Mouse (Mus musculus): ENCODE measurements around the gene Gm17651. TPM values are rescaled to one million over a fixed set of nuclear protein-coding genes. Genes with fewer than 3 reads are reported as not detected.

The Gm17651 gene
- polyA plus RNA-seq (2012; rRNA removed), result not detected in 2 replicates

DNA sequence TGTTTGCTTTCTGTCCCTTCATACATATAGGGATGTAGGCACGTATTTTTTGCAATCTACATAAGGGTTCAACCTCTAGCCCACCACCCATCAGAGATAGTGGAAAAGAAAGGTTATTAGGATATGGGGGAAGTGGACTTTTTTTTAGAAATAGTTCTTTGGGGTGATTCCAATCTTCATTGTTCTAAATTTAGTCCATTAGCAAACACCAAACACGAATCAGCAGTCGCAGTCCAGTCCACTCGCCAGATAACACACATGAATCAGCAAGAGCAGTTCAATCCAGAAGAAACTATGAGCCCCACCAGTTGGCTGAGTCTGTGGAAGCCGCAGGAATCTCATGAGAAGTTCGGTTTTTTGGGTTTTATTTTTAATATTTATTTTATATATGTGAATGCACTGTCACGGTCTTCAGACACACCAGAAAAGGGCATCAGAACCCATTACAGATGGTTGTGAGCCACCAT is at the start of gene Gm17651:
TSS of gene Gm17651 (minus strand) at position 51 of the 467 bp plus-strand sequence.

DNA sequence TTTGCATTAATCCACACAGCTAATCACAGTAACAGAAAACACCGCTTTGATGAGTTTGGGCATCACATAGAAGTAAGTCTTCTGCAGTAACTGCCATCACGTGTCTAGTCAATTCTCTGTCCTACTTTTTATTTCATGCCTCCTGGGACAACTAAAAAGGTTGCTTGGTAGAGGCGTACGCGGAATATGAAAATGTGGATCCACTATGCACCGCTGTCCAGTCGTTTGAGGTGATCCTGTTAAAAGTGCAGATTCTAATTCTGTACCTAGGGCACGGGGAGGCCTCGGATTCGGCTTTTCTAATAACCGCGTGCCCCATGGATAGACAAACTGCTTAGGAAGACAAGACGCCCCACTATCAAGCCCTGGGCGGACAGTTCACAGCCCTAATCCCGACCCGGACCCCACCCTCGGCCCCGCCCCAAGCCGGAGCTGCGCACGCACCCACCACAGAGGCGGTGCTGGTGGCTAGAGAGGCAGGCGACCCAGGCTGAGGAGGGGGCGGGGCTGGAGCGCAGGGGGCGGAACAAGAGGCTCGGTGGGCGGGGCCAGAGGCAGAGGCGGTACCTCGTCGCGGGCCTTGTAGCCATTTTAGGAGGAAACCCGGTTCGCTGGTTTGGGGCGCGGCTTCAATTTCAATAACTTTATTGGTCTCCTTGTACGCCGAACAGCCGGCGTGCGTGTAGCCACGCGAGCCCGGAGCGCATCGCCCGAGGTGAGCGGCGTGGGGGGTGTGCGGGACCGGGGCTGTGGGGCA is 16.7 kb downstream of the Gm17651 start, which contains the start of gene Prkab2:
TSS of gene Prkab2 (plus strand) at position 539 of the 757 bp plus-strand sequence.

DNA sequence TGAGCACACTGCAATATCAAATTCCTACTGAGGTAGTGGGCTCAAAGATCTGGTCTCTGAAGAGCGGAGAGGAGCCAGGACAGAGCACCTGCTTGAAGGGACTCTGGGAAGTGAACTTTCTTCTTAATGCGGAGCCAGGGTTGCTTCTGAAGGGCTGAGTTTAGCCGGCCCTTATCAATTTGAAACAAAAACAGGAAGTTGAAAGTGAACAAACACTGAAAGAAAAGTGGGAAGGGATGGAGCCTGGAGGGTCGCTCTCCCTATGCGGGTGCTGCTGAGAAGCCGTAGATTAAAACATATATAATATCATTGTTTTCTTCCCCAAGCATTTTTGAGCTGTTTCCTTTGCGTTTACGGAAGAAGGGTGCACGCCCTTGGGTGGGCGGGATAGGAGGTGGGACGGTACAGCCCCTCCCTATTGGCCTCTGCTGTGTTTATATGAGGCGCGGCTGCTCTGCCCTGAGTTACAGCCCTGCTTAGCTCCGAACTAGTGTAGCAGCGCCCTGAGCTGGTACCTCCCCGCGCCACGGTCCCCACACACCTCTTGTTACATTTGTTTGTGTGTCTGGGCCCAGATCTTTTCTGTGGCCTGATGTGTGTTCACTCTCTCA is 46.0 kb downstream of the Gm17651 start, which contains the start of gene Fmo5:
TSS of gene Fmo5 (plus strand) at position 414 of the 611 bp plus-strand sequence.

Other genes with a start within 250 kb of the Gm17651 start
- gene Chd1l, start 64.5 kb downstream of the Gm17651 start, polyA plus RNA-seq (2012; rRNA removed), result 7.3 and 7.6 TPM in 2 replicates
- 0.44 and 0.66 TPM in 2 replicates for gene Fmo5, start 45.9 kb downstream of the Gm17651 start, polyA plus RNA-seq (2012; rRNA removed)
- 16.5 and 18.4 TPM in 2 replicates for gene Prkab2, start 16.5 kb downstream of the Gm17651 start, polyA plus RNA-seq (2012; rRNA removed)
- 44.6 and 50.7 TPM in 2 replicates for gene Pde4dip, start 214.0 kb upstream of the Gm17651 start, polyA plus RNA-seq (2012; rRNA removed)
- gene Sec22b, start 226.5 kb upstream of the Gm17651 start, polyA plus RNA-seq (2012; rRNA removed), result 61.7 and 70.9 TPM in 2 replicates